Mouse (Mus musculus) Patski (cell line): ENCODE measurements around the gene Zfp747. TPM values are rescaled to one million over a fixed set of nuclear protein-coding genes. Genes with fewer than 3 reads are reported as not detected.
"Not testable (repeated sequence)": the region's sequence is repeated elsewhere in the genome, so short reads cannot be mapped to it uniquely, and the experiment has no call there.

Experiments
- ATAC-seq: fragments of 100-300 bp; one replicate; pipeline ENCODE4 v1.8.0; 2021
- CTCF ChIA-PET: fragments of 350-600 bp; sonication (Branson Sonifier 250); formaldehyde crosslinking; loops from one replicate; lab custom pipeline; 2022; ENCODE audit warnings: inconsistent platforms; lab: Charles Lee
- POLR2A ChIA-PET: fragments of 350-600 bp; sonication (Branson Sonifier 250); formaldehyde crosslinking; loops from one replicate; lab custom pipeline; 2022; ENCODE audit warnings: antibody characterized with exemption, inconsistent platforms; lab: Charles Lee
- DNase-seq: peaks from one replicate; pipeline ENCODE4 v3.0.0-alpha.2; 2011; ENCODE audit warnings: low read depth, low spot score
- H3K27me3 ChIP-seq: fragments of 371-371 bp; one replicate; pipeline ENCODE4 v1.5.1; 2021
- CTCF ChIP-seq: fragments of 100-300 bp; IDR thresholded peaks from one replicate; pipeline ENCODE4 v1.5.1; 2021
- in situ Hi-C: fragments of 300-500 bp; cut with MboI; formaldehyde crosslinking; loops from 3 replicates; pipeline ENCODE4 v1.11.1; 2018; ENCODE audit warnings: low pct_unique_long_range_greater_than_20kb, mixed read lengths
- polyA plus RNA-seq: library from polyadenylated mRNA; unstranded; gene quantifications from one replicate; pipeline ENCODE4 v1.2.3, GENCODE M21; 2021

The Zfp747 gene
- polyA plus RNA-seq, 1 experiment from 2014 or later = 4.9 TPM

- CTCF ChIA-PET = no interaction called here
- ATAC-seq (no peak), DNase-seq (no peak)
- in situ Hi-C loops = no loop called here
- no peak for TF ChIP-seq CTCF
- no peaks in the 10 kb centered on the region for H3K27me3 ChIP-seq
- POLR2A ChIA-PET = no interaction called here
Measured at GRCm38 (mm10) chr7:127371213-127371612, 4.6 kb downstream of the Zfp747 start.

- CTCF ChIA-PET = no interaction called here
- H3K27me3 ChIP-seq = no peaks in the 10 kb centered on the region
- TF ChIP-seq CTCF = no peak
- no peak for DNase-seq
- in situ Hi-C loops = no loop called here
- peak; percentile 83 for ATAC-seq
- POLR2A ChIA-PET = no interaction called here
Measured at GRCm38 (mm10) chr7:127366249-127366648, 9.6 kb downstream of the Zfp747 start.

GRCm38 (mm10) chr7:127364166-127364565 is 11.7 kb downstream of the Zfp747 start:
- ChIA-PET CTCF (no interaction called here), POLR2A (no interaction called here)
- ATAC-seq = no peak
- no peak for TF ChIP-seq CTCF
- in situ Hi-C loops = loop anchor here (5.0 kb wide), 1 partner anchor 103 kb away; no protein-coding TSS in a partner anchor
- H3K27me3 ChIP-seq = no peaks in the 10 kb centered on the region
- DNase-seq = no peak

- H3K27me3 ChIP-seq = no peaks in the 10 kb centered on the region
- ATAC-seq (no peak), DNase-seq (no peak)
- TF ChIP-seq CTCF = no peak
- ChIA-PET POLR2A (no interaction called here), CTCF (no interaction called here)
- in situ Hi-C loops = loop anchor here (5.0 kb wide), 1 partner anchor 104 kb away; no protein-coding TSS in a partner anchor
Measured at GRCm38 (mm10) chr7:127363475-127363921, 12.4 kb downstream of the Zfp747 start.

GRCm38 (mm10) chr7:127362418-127362817 is 13.4 kb downstream of the Zfp747 start:
- POLR2A ChIA-PET, H3K27me3 ChIP-seq, ATAC-seq, DNase-seq: not testable (repeated sequence)
- peak; percentile 71 for TF ChIP-seq CTCF
- in situ Hi-C loops = loop anchor here (5.0 kb wide), 1 partner anchor 105 kb away; no protein-coding TSS in a partner anchor
- CTCF ChIA-PET = interaction anchor here (0.6 to 1.1 kb wide), 3 partner anchors 25 to 133 kb away, joined by 3 read pairs; no protein-coding TSS in a partner anchor

- ATAC-seq (no peak), DNase-seq (no peak)
- TF ChIP-seq CTCF = no peak
- ChIA-PET POLR2A (interaction anchor here (0.6 to 0.7 kb wide), 2 partner anchors 123 to 237 kb away, joined by 3 to 4 read pairs; no protein-coding TSS in a partner anchor), CTCF (interaction anchor here (0.8 to 1.2 kb wide), 3 partner anchors 24 to 118 kb away, joined by 3 read pairs; no protein-coding TSS in a partner anchor)
- in situ Hi-C loops = loop anchor here (5.0 kb wide), 1 partner anchor 106 kb away; no protein-coding TSS in a partner anchor
- H3K27me3 ChIP-seq = peaks cover 11% of the 10 kb centered on the region
Measured at GRCm38 (mm10) chr7:127361449-127361848, 14.4 kb downstream of the Zfp747 start.

- POLR2A ChIA-PET = no interaction called here
- DNase-seq (no peak), ATAC-seq (no peak)
- no peak for TF ChIP-seq CTCF
- peaks cover 18% of the 10 kb centered on the region for H3K27me3 ChIP-seq
- in situ Hi-C loops = loop anchor here (5.0 kb wide), 1 partner anchor 107 kb away; no protein-coding TSS in a partner anchor
- CTCF ChIA-PET = no interaction called here
Measured at GRCm38 (mm10) chr7:127360265-127360664, 15.6 kb downstream of the Zfp747 start.

- CTCF ChIA-PET = no interaction called here
- POLR2A ChIA-PET = interaction anchor here (0.6 kb wide), 2 partner anchors 10 to 151 kb away, joined by 3 to 4 read pairs; no protein-coding TSS in a partner anchor
- in situ Hi-C loops = no loop called here
- peaks cover 27% of the 10 kb centered on the region for H3K27me3 ChIP-seq
- ATAC-seq (no peak), DNase-seq (no peak)
- TF ChIP-seq CTCF = no peak
Measured at GRCm38 (mm10) chr7:127358472-127358871, 17.4 kb downstream of the Zfp747 start.

- ChIA-PET CTCF (no interaction called here), POLR2A (interaction anchor here (0.6 kb wide), 2 partner anchors 9 to 152 kb away, joined by 3 to 4 read pairs; no protein-coding TSS in a partner anchor)
- peaks cover 27% of the 10 kb centered on the region for H3K27me3 ChIP-seq
- in situ Hi-C loops = no loop called here
- no peak for ATAC-seq
- TF ChIP-seq CTCF = no peak
- DNase-seq = no peak
Measured at GRCm38 (mm10) chr7:127357871-127358270, 18.0 kb downstream of the Zfp747 start.

GRCm38 (mm10) chr7:127355796-127356195 is 20.1 kb downstream of the Zfp747 start:
- peaks cover 27% of the 10 kb centered on the region for H3K27me3 ChIP-seq
- no peak for DNase-seq
- POLR2A ChIA-PET = no interaction called here
- CTCF ChIA-PET = no interaction called here
- in situ Hi-C loops = no loop called here
- no peak for TF ChIP-seq CTCF
- no peak for ATAC-seq

- DNase-seq (no peak), ATAC-seq (no peak)
- in situ Hi-C loops = no loop called here
- peaks cover 16% of the 10 kb centered on the region for H3K27me3 ChIP-seq
- TF ChIP-seq CTCF = no peak
- POLR2A ChIA-PET = no interaction called here
- CTCF ChIA-PET = no interaction called here
Measured at GRCm38 (mm10) chr7:127351230-127352004, 24.4 kb downstream of the Zfp747 start.
